Mouse (Mus musculus): Measurements from ENCODE around the gene Phlpp1.

DNA sequence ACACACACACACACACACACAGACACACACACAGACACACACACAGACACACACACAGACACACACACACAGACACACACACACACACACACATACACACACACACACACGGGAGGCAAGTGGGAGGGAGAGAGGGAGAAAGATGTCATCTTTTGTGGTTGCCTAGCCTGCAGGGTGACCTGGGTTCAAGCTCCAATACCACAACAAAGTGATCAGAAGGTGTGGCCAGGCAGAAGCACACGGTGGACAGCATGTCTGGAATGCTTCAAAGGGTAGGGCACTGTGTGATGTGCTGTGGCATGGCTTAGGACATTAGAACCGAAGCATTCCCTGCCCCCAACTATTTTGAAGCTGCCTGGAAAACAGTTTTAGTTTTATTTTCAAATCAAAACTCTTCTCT lies 2.8 kb upstream of the Phlpp1 start:
- no peak for TF ChIP-seq CTCF (conservative IDR thresholded peaks at IDR 0.05 in 1 of 2, IDR thresholded peaks at IDR 0.05 in 1 of 2; ENCODE audit: low read depth in 2 of 2, low read length in 2 of 2)
- no peak for TF ChIP-seq SIN3A (IDR thresholded peaks at IDR 0.05; ENCODE audit: low read length)

All from CH12.LX (cell line).